Mouse (Mus musculus) embryo, embryonic 11.5 days (tissue): ENCODE data around the gene Tbc1d16.

Experiments used
- DNase-seq: peaks from one replicate; pipeline ENCODE4 v3.0.0-alpha.2; 2012; ENCODE audit warnings: low read depth, low spot score

The Tbc1d16 gene

GRCm38 (mm10) chr11:119178317-119178716, 50.0 kb downstream of the Tbc1d16 start:
- no peak for DNase-seq

GRCm38 (mm10) chr11:119176389-119177179, 51.7 kb downstream of the Tbc1d16 start:
- DNase-seq: no peak

- no peak for DNase-seq
Observed at GRCm38 (mm10) chr11:119171588-119171987, 56.7 kb downstream of the Tbc1d16 start.

- DNase-seq: no peak
Observed at GRCm38 (mm10) chr11:119168851-119169250, 59.4 kb downstream of the Tbc1d16 start.

- no peak for DNase-seq
Observed at GRCm38 (mm10) chr11:119165995-119166394, 62.3 kb downstream of the Tbc1d16 start.

GRCm38 (mm10) chr11:119164375-119164774, 63.9 kb downstream of the Tbc1d16 start:
- DNase-seq: no peak

GRCm38 (mm10) chr11:119163734-119163992, 64.6 kb downstream of the Tbc1d16 start:
- DNase-seq: no peak

GRCm38 (mm10) chr11:119162959-119163733, 65.2 kb downstream of the Tbc1d16 start:
- DNase-seq: no peak

GRCm38 (mm10) chr11:119161665-119162064, 66.6 kb downstream of the Tbc1d16 start:
- DNase-seq: no peak

- no peak for DNase-seq
Observed at GRCm38 (mm10) chr11:119160050-119160449, 68.2 kb downstream of the Tbc1d16 start.

GRCm38 (mm10) chr11:119159496-119159895, 68.8 kb downstream of the Tbc1d16 start:
- DNase-seq: no peak

- DNase-seq: no peak
Observed at GRCm38 (mm10) chr11:119157377-119158189, 70.7 kb downstream of the Tbc1d16 start.

GRCm38 (mm10) chr11:119156481-119157254, 71.6 kb downstream of the Tbc1d16 start:
- DNase-seq: no peak

- no peak for DNase-seq
Observed at GRCm38 (mm10) chr11:119155638-119156480, 72.4 kb downstream of the Tbc1d16 start.

- no peak for DNase-seq
Observed at GRCm38 (mm10) chr11:119152321-119152831, 75.9 kb downstream of the Tbc1d16 start.

- no peak for DNase-seq
Observed at GRCm38 (mm10) chr11:119151073-119151607, 77.2 kb downstream of the Tbc1d16 start.

GRCm38 (mm10) chr11:119150442-119150841, 77.9 kb downstream of the Tbc1d16 start:
- DNase-seq: no peak

- no peak for DNase-seq
Observed at GRCm38 (mm10) chr11:119148829-119149228, 79.5 kb downstream of the Tbc1d16 start.

GRCm38 (mm10) chr11:119147153-119147552, 81.1 kb downstream of the Tbc1d16 start:
- DNase-seq: no peak

GRCm38 (mm10) chr11:119146140-119146539, 82.2 kb downstream of the Tbc1d16 start:
- DNase-seq: no peak
